Mouse (Mus musculus): ENCODE results near the gene Slc25a21. TPM values are rescaled to one million over a fixed set of nuclear protein-coding genes. Genes with fewer than 3 reads are reported as not detected.

Gene Slc25a21
- polyA plus RNA-seq, 1 experiment from 2014 or later = 4.1 TPM

GRCm38 (mm10) chr12:57194609-57195008 lies 2.7 kb downstream of the Slc25a21 start:
- peak; percentile 70 for ATAC-seq (ENCODE audit: insufficient number of reproducible peaks, insufficient read depth, low FRiP score, low read depth)
- H3K9ac ChIP-seq (replicated peaks; ENCODE audit: low read depth, low read length) = no peak overlapping the region
- H3K4me3 ChIP-seq (ENCODE audit: low read depth, low read length) = no peak overlapping the region
- H3K9me3 ChIP-seq (ENCODE audit: control insufficient read depth, low read depth, low read length) = no peaks in the 10 kb centered on the region
- no peak overlapping the region for H3K4me2 ChIP-seq (replicated peaks; ENCODE audit: low read depth, low read length)
- H3K27ac ChIP-seq (ENCODE audit: low read length) = no peak overlapping the region
- WGBS = 26% methylated on average over 3 of the region's 3 CpGs
- H3K27me3 ChIP-seq (ENCODE audit: control insufficient read depth, insufficient read depth, low read length) = no peaks in the 10 kb centered on the region
- H3K36me3 ChIP-seq (ENCODE audit: control insufficient read depth, insufficient read depth, low read length) = no peaks in the 10 kb centered on the region
- no peaks in the 10 kb centered on the region for H3K4me1 ChIP-seq (ENCODE audit: control insufficient read depth, insufficient read depth, low read length)

- Histone ChIP-seq H3K4me2 (replicated peaks; ENCODE audit: low read depth, low read length) (no peak overlapping the region), H3K27ac (ENCODE audit: low read length) (no peak overlapping the region), H3K27me3 (ENCODE audit: control insufficient read depth, insufficient read depth, low read length) (no peaks in the 10 kb centered on the region), H3K4me1 (ENCODE audit: control insufficient read depth, insufficient read depth, low read length) (no peaks in the 10 kb centered on the region), H3K9ac (replicated peaks; ENCODE audit: low read depth, low read length) (no peak overlapping the region), H3K9me3 (ENCODE audit: control insufficient read depth, low read depth, low read length) (no peaks in the 10 kb centered on the region), H3K4me3 (ENCODE audit: low read depth, low read length) (no peak overlapping the region), H3K36me3 (ENCODE audit: control insufficient read depth, insufficient read depth, low read length) (no peaks in the 10 kb centered on the region)
- WGBS = 71% methylated on average over 4 of the region's 4 CpGs
- ATAC-seq (ENCODE audit: insufficient number of reproducible peaks, insufficient read depth, low FRiP score, low read depth) = no peak
Observed at GRCm38 (mm10) chr12:57187032-57187431, 10.2 kb downstream of the Slc25a21 start.

GRCm38 (mm10) chr12:57186126-57186525 lies 11.1 kb downstream of the Slc25a21 start:
- no peaks in the 10 kb centered on the region for H3K4me1 ChIP-seq (ENCODE audit: control insufficient read depth, insufficient read depth, low read length)
- WGBS = 70% methylated on average over 2 of the region's 2 CpGs
- no peak overlapping the region for H3K4me3 ChIP-seq (ENCODE audit: low read depth, low read length)
- H3K36me3 ChIP-seq (ENCODE audit: control insufficient read depth, insufficient read depth, low read length) = no peaks in the 10 kb centered on the region
- no peak overlapping the region for H3K27ac ChIP-seq (ENCODE audit: low read length)
- H3K4me2 ChIP-seq (replicated peaks; ENCODE audit: low read depth, low read length) = no peak overlapping the region
- H3K9ac ChIP-seq (replicated peaks; ENCODE audit: low read depth, low read length) = no peak overlapping the region
- H3K27me3 ChIP-seq (ENCODE audit: control insufficient read depth, insufficient read depth, low read length) = no peaks in the 10 kb centered on the region
- ATAC-seq (ENCODE audit: insufficient number of reproducible peaks, insufficient read depth, low FRiP score, low read depth) = no peak
- no peaks in the 10 kb centered on the region for H3K9me3 ChIP-seq (ENCODE audit: control insufficient read depth, low read depth, low read length)

- no peak overlapping the region for H3K27ac ChIP-seq (ENCODE audit: low read length)
- no peak overlapping the region for H3K4me2 ChIP-seq (replicated peaks; ENCODE audit: low read depth, low read length)
- ATAC-seq (ENCODE audit: insufficient number of reproducible peaks, insufficient read depth, low FRiP score, low read depth) = no peak
- no peak overlapping the region for H3K9ac ChIP-seq (replicated peaks; ENCODE audit: low read depth, low read length)
- no peaks in the 10 kb centered on the region for H3K36me3 ChIP-seq (ENCODE audit: control insufficient read depth, insufficient read depth, low read length)
- H3K4me3 ChIP-seq (ENCODE audit: low read depth, low read length) = no peak overlapping the region
- WGBS = 0% methylated on average over 1 of the region's 1 CpGs
- H3K27me3 ChIP-seq (ENCODE audit: control insufficient read depth, insufficient read depth, low read length) = no peaks in the 10 kb centered on the region
- H3K9me3 ChIP-seq (ENCODE audit: control insufficient read depth, low read depth, low read length) = no peaks in the 10 kb centered on the region
- H3K4me1 ChIP-seq (ENCODE audit: control insufficient read depth, insufficient read depth, low read length) = no peaks in the 10 kb centered on the region
Observed at GRCm38 (mm10) chr12:57185475-57185874, 11.8 kb downstream of the Slc25a21 start.

- no peak overlapping the region for H3K27ac ChIP-seq (ENCODE audit: low read length)
- no peak for ATAC-seq (ENCODE audit: insufficient number of reproducible peaks, insufficient read depth, low FRiP score, low read depth)
- H3K9me3 ChIP-seq (ENCODE audit: control insufficient read depth, low read depth, low read length) = no peaks in the 10 kb centered on the region
- H3K4me3 ChIP-seq (ENCODE audit: low read depth, low read length) = no peak overlapping the region
- H3K4me2 ChIP-seq (replicated peaks; ENCODE audit: low read depth, low read length) = no peak overlapping the region
- no peak overlapping the region for H3K9ac ChIP-seq (replicated peaks; ENCODE audit: low read depth, low read length)
- no peaks in the 10 kb centered on the region for H3K36me3 ChIP-seq (ENCODE audit: control insufficient read depth, insufficient read depth, low read length)
- H3K27me3 ChIP-seq (ENCODE audit: control insufficient read depth, insufficient read depth, low read length) = no peaks in the 10 kb centered on the region
- WGBS = 64% methylated on average over 2 of the region's 2 CpGs
- peaks cover 1% of the 10 kb centered on the region; the same call in 1 of the 2 replicates for H3K4me1 ChIP-seq (ENCODE audit: control insufficient read depth, insufficient read depth, low read length)
Observed at GRCm38 (mm10) chr12:57184401-57185147, 12.7 kb downstream of the Slc25a21 start.

GRCm38 (mm10) chr12:57179465-57180188 lies 17.6 kb downstream of the Slc25a21 start:
- no peaks in the 10 kb centered on the region for H3K9me3 ChIP-seq (ENCODE audit: control insufficient read depth, low read depth, low read length)
- 40% methylated on average over 5 of the region's 5 CpGs for WGBS
- no peak overlapping the region for H3K9ac ChIP-seq (replicated peaks; ENCODE audit: low read depth, low read length)
- H3K27me3 ChIP-seq (ENCODE audit: control insufficient read depth, insufficient read depth, low read length) = no peaks in the 10 kb centered on the region
- H3K4me2 ChIP-seq (replicated peaks; ENCODE audit: low read depth, low read length) = no peak overlapping the region
- no peak for ATAC-seq (ENCODE audit: insufficient number of reproducible peaks, insufficient read depth, low FRiP score, low read depth)
- peaks cover 5% of the 10 kb centered on the region; the same call in 1 of the 2 replicates for H3K4me1 ChIP-seq (ENCODE audit: control insufficient read depth, insufficient read depth, low read length)
- no peak overlapping the region for H3K27ac ChIP-seq (ENCODE audit: low read length)
- H3K4me3 ChIP-seq (ENCODE audit: low read depth, low read length) = no peak overlapping the region
- no peaks in the 10 kb centered on the region for H3K36me3 ChIP-seq (ENCODE audit: control insufficient read depth, insufficient read depth, low read length)

GRCm38 (mm10) chr12:57178818-57179217 lies 18.5 kb downstream of the Slc25a21 start:
- no peak for ATAC-seq (ENCODE audit: insufficient number of reproducible peaks, insufficient read depth, low FRiP score, low read depth)
- H3K9me3 ChIP-seq (ENCODE audit: control insufficient read depth, low read depth, low read length) = no peaks in the 10 kb centered on the region
- H3K27me3 ChIP-seq (ENCODE audit: control insufficient read depth, insufficient read depth, low read length) = no peaks in the 10 kb centered on the region
- no peak overlapping the region for H3K4me2 ChIP-seq (replicated peaks; ENCODE audit: low read depth, low read length)
- H3K27ac ChIP-seq (ENCODE audit: low read length) = no peak overlapping the region
- no peaks in the 10 kb centered on the region for H3K36me3 ChIP-seq (ENCODE audit: control insufficient read depth, insufficient read depth, low read length)
- H3K4me1 ChIP-seq (ENCODE audit: control insufficient read depth, insufficient read depth, low read length) = peaks cover 5% of the 10 kb centered on the region; the same call in 1 of the 2 replicates
- H3K4me3 ChIP-seq (ENCODE audit: low read depth, low read length) = no peak overlapping the region
- H3K9ac ChIP-seq (replicated peaks; ENCODE audit: low read depth, low read length) = no peak overlapping the region

GRCm38 (mm10) chr12:57163294-57163693 lies 34.0 kb downstream of the Slc25a21 start:
- ATAC-seq (ENCODE audit: insufficient number of reproducible peaks, insufficient read depth, low FRiP score, low read depth) = no peak
- Histone ChIP-seq H3K9ac (replicated peaks; ENCODE audit: low read depth, low read length) (no peak overlapping the region), H3K36me3 (ENCODE audit: control insufficient read depth, insufficient read depth, low read length) (no peaks in the 10 kb centered on the region), H3K4me2 (replicated peaks; ENCODE audit: low read depth, low read length) (no peak overlapping the region), H3K4me3 (ENCODE audit: low read depth, low read length) (no peak overlapping the region), H3K27ac (ENCODE audit: low read length) (no peak overlapping the region), H3K4me1 (ENCODE audit: control insufficient read depth, insufficient read depth, low read length) (no peaks in the 10 kb centered on the region), H3K9me3 (ENCODE audit: control insufficient read depth, low read depth, low read length) (no peaks in the 10 kb centered on the region), H3K27me3 (ENCODE audit: control insufficient read depth, insufficient read depth, low read length) (no peaks in the 10 kb centered on the region)
- 69% methylated on average over 2 of the region's 2 CpGs for WGBS
